Mouse (Mus musculus): ENCODE measurements at regions not wholly inside any gene's neighbourhood (a gene's known extent, or its start where the extent isn't known, plus 50 kb on each side); places are given as distances from the start of the nearest gene placed in this dataset.

DNA sequence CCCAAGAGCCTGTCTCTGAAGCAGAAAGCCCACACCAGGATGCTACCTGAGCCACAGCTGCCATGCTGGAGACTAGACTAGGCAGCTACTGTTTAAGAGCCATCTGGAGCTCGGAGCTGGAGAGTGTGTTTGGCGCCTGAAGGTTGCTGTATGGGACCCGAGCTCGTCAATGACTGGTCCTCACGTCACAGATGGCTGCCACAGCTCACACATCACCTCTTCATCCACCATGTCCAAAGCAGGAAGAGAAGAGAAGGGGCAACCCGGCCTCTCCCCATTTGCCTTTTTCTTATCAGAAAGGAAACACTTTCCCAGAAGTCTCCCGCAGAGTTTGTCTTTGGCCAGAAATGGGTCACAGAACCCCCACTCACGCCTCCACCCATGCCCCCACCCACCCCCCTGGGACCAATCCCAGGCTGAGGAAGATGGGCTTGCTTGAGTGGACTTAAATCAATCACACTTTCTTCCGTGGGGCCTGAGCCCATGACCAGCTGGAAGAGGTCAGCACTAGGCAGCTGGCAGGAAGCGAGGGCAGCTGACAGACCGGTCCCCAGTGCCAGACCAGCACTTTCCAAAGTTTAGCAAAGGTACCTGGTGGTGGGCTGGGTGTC, 53.5 kb upstream of the Ptpn1 start:
- Histone ChIP-seq H3K9ac (no peak overlapping the region), H3K27me3 (no peaks in the 10 kb centered on the region), H3K4me2 (no peak overlapping the region), H3K4me1 (replicated peaks) (no peaks in the 10 kb centered on the region), H3K9me3 (no peaks in the 10 kb centered on the region), H3K4me3 (no peak overlapping the region), H3K27ac (replicated peaks) (no peak overlapping the region), H3K36me3 (no peaks in the 10 kb centered on the region)
- WGBS, result 75% methylated on average over 11 of the region's 11 CpGs
- ATAC-seq (ENCODE audit: low FRiP score, low read depth), result no peak

DNA sequence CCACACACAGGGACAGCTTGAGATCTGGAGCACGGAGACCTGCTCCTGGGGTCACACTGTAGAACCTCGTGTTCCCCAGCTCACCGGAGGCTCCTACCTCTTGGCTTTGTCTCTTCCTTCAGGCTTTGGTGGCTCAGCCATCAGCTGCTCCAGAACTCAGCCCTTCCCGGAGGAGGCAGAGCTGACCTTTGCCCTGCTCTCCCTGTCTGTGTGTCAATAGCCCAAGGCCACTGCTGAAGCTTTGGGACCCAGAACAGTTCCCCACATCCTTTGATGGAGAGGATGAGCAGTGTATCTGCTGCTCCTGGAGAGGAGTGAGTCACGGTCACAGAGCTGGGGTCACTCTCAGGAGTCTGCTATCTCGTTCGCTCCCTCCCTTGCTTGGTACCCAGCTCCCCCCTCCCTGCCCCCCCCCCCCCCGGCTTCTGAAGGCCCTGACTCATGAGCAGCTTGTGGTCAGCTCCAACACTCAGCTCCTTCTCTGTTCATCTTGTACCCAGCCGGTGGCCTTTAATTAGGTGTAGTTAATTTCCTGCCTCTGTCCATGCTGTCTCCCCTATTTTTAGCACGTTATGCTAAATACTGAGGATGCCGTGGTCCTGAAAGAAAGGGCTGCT, 54.5 kb upstream of the Ptpn1 start:
- Histone ChIP-seq H3K4me2 (no peak overlapping the region), H3K9me3 (no peaks in the 10 kb centered on the region), H3K9ac (no peak overlapping the region), H3K36me3 (no peaks in the 10 kb centered on the region), H3K4me1 (replicated peaks) (no peaks in the 10 kb centered on the region), H3K27me3 (no peaks in the 10 kb centered on the region), H3K27ac (replicated peaks) (no peak overlapping the region), H3K4me3 (no peak overlapping the region)
- no peak for ATAC-seq (ENCODE audit: low FRiP score, low read depth)
- WGBS, result 53% methylated on average over 10 of the region's 11 CpGs

DNA sequence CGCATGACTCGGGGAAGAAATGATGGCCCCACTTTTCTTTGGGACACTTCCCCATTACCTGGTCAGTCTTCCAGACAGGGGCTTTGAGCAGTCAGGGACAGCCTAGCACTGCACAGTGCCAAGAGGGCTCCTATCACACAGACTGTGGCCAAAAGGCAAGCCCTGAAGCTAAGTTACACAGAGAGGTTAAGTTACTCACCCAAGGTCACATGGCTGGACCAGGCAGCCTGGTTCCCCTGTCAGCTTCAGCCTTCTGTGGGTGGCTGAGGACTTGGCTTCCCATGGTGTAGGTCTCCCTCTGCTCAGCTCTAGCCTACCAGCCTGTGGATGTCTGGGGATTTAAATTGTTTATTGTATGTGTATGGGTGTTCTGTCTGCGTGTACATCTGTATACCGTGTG, 59.4 kb upstream of the Ptpn1 start:
- Histone ChIP-seq H3K9ac (no peak overlapping the region), H3K4me1 (replicated peaks) (no peaks in the 10 kb centered on the region), H3K36me3 (no peaks in the 10 kb centered on the region), H3K27me3 (no peaks in the 10 kb centered on the region), H3K4me3 (no peak overlapping the region), H3K27ac (replicated peaks) (no peak overlapping the region), H3K4me2 (no peak overlapping the region), H3K9me3 (no peaks in the 10 kb centered on the region)
- WGBS, result 90% methylated on average over 4 of the region's 4 CpGs
- ATAC-seq (ENCODE audit: low FRiP score, low read depth), result no peak

DNA sequence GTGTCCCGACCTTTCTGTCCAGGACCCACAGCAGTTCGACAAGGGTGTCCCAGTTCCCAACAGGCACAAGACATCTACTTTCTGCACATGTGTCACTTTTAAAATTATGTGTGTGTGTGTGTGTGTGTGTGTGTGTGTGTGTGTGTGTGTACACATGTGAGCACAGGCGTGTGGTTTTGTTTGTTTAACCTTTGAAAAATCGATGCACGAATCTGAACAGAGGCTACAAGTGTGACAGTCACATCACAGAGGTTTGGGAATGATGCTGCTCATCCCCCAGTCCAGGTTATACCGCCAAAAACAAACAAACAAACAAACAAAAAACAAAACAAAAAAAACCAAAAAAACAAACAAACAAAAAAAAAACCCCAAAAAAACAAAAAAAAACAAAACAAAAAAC, 61.7 kb upstream of the Ptpn1 start:
- Histone ChIP-seq H3K9me3 (no peaks in the 10 kb centered on the region), H3K27me3 (no peaks in the 10 kb centered on the region), H3K9ac (no peak overlapping the region), H3K36me3 (no peaks in the 10 kb centered on the region), H3K27ac (replicated peaks) (no peak overlapping the region), H3K4me3 (no peak overlapping the region), H3K4me1 (replicated peaks) (peaks cover 7% of the 10 kb centered on the region), H3K4me2 (no peak overlapping the region)
- no peak for ATAC-seq (ENCODE audit: low FRiP score, low read depth)
- WGBS, result 89% methylated on average over 6 of the region's 6 CpGs

DNA sequence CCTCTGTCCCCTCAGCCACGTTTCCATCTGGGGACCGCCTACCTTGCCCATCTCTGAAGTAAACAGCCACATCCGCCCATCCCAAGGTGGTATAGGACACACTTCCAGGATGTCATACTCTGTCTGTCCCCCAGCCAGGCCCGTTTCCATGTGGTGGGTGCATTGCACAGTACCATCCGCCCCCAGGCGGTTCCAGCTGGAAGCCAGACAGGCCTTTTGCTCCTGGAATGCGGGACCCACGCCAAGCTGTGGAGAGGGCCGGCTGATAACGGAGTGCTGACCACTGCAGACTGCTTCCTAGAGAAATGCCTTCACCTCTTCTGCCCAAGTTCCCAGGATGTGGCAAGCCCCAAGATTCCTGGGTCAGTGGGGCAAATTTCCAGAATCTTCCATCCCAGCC, 65.1 kb upstream of the Ptpn1 start:
- H3K4me2 ChIP-seq, result no peak overlapping the region
- no peak for ATAC-seq (ENCODE audit: low FRiP score, low read depth)
- H3K4me3 ChIP-seq, result no peak overlapping the region
- H3K9me3 ChIP-seq, result no peaks in the 10 kb centered on the region
- H3K27me3 ChIP-seq, result no peaks in the 10 kb centered on the region
- WGBS, result 57% methylated on average over 10 of the region's 10 CpGs
- H3K27ac ChIP-seq (replicated peaks), result no peak overlapping the region
- peaks cover 13% of the 10 kb centered on the region for H3K4me1 ChIP-seq (replicated peaks)
- H3K9ac ChIP-seq, result no peak overlapping the region
- H3K36me3 ChIP-seq, result no peaks in the 10 kb centered on the region

DNA sequence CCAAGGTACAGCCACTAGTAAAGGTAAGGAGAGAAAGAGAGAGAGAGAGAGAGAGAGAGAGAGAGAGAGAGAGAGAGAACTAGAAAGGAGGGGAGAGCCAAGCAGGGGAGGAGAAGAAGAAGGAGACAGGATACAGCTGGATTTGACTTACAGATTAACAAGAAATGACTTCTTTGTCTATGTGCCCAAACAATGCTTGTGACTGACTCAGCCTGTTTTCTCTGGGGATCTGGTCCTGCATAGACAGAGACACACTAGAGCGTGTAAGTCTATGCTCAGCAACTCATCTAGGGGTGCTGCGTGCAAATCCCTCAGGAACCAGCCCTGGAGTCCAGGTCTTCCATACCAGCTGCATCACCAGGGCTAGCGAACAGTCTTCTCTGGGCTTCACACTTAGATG, 66.3 kb upstream of the Ptpn1 start:
- Histone ChIP-seq H3K9ac (no peak overlapping the region), H3K4me1 (replicated peaks) (peaks cover 15% of the 10 kb centered on the region), H3K4me3 (no peak overlapping the region), H3K27me3 (no peaks in the 10 kb centered on the region), H3K36me3 (no peaks in the 10 kb centered on the region), H3K9me3 (no peaks in the 10 kb centered on the region), H3K4me2 (no peak overlapping the region), H3K27ac (replicated peaks) (no peak overlapping the region)
- ATAC-seq (ENCODE audit: low FRiP score, low read depth), result no peak
- 85% methylated on average over 3 of the region's 3 CpGs for WGBS

DNA sequence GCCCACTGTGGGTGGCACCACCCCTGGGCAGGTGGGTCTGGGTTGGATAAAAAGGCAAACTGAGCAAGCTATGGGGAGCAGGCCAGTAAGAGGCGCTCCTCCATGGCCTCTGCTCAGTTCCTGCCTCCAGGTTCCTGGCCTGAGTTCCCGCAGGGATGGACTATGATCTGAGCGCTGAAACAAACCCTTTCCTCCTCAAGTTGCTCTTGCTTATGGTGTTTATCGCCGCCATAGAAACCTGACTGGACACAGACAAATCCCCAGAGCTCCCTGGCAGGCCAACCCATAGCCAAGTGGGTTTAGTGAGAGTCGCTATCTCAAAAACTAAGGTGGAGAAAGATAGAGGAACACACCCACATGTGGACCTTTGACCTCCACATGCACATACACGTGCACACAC, 67.2 kb upstream of the Ptpn1 start:
- Histone ChIP-seq H3K27me3 (no peaks in the 10 kb centered on the region), H3K4me2 (no peak overlapping the region), H3K9ac (no peak overlapping the region), H3K4me1 (replicated peaks) (peaks cover 23% of the 10 kb centered on the region), H3K27ac (replicated peaks) (no peak overlapping the region), H3K36me3 (no peaks in the 10 kb centered on the region), H3K4me3 (no peak overlapping the region), H3K9me3 (no peaks in the 10 kb centered on the region)
- WGBS, result 80% methylated on average over 7 of the region's 7 CpGs
- ATAC-seq (ENCODE audit: low FRiP score, low read depth), result no peak

DNA sequence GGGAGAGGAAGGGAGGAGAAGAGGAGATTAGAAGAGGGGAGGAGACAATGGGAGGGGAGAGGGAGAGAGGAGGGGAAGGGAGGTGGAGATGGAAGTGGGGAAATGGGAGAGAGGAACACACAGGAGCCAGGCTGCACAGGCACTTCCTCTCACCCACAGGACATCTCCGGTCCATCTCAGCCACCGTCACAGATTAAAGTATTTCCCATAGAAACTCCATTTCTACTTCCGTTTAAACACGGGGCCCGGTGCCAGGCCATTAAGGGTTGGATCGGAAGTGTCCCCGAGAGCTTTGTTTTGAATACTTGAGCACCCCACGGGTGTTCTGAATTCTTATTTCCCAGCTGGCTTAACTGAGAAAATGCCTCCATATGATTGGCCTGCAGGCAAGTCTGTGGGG, 67.6 kb upstream of the Ptpn1 start:
- no peaks in the 10 kb centered on the region for H3K9me3 ChIP-seq
- peaks cover 26% of the 10 kb centered on the region for H3K4me1 ChIP-seq (replicated peaks)
- H3K27me3 ChIP-seq, result no peaks in the 10 kb centered on the region
- H3K27ac ChIP-seq (replicated peaks), result no peak overlapping the region
- no peak overlapping the region for H3K4me2 ChIP-seq
- no peak for ATAC-seq (ENCODE audit: low FRiP score, low read depth)
- no peak overlapping the region for H3K9ac ChIP-seq
- H3K4me3 ChIP-seq, result no peak overlapping the region
- no peaks in the 10 kb centered on the region for H3K36me3 ChIP-seq
- 35% methylated on average over 8 of the region's 8 CpGs for WGBS

DNA sequence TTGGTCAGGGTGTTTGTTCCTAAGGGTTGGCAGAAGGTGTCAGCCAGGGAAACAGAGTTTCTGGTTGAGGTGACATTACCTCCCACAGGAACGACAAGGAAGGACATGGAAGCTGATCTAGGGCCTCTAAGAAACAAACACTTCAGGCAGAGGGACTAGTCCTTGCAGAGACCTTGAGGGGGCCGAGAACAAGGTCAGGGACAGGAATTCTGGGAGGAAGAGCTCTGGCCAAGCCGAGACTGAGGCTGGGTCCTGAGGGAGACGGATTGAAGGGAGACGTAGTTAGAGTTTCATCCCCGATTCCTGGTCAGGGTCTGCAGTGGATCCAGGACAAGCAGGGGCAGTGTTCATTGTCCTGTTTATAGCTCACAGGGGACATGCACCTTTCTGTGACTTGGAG, 68.2 kb upstream of the Ptpn1 start:
- Histone ChIP-seq H3K9me3 (no peaks in the 10 kb centered on the region), H3K4me1 (replicated peaks) (peaks cover 26% of the 10 kb centered on the region), H3K4me3 (no peak overlapping the region), H3K9ac (no peak overlapping the region), H3K27me3 (no peaks in the 10 kb centered on the region), H3K36me3 (no peaks in the 10 kb centered on the region), H3K4me2 (no peak overlapping the region), H3K27ac (replicated peaks) (no peak overlapping the region)
- WGBS, result 70% methylated on average over 6 of the region's 6 CpGs
- no peak for ATAC-seq (ENCODE audit: low FRiP score, low read depth)

DNA sequence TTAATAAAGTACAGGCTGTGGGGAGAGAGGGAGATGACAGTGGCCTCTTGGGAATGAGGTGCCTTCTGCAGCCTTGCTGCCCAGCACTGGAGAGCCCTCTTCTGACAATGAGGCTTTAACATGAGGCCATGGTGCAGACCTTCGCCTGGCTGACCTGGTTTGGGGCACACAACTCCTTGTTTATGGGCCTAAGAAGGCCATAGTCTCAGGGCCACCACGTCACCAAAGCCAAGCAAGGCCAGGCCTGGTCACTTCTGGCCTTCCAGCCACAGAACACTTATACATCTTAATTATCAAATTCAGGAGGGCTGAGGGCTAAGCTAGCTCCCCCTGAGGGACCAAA, 70.7 kb upstream of the Ptpn1 start:
- WGBS, result 93% methylated on average over 2 of the region's 2 CpGs

DNA sequence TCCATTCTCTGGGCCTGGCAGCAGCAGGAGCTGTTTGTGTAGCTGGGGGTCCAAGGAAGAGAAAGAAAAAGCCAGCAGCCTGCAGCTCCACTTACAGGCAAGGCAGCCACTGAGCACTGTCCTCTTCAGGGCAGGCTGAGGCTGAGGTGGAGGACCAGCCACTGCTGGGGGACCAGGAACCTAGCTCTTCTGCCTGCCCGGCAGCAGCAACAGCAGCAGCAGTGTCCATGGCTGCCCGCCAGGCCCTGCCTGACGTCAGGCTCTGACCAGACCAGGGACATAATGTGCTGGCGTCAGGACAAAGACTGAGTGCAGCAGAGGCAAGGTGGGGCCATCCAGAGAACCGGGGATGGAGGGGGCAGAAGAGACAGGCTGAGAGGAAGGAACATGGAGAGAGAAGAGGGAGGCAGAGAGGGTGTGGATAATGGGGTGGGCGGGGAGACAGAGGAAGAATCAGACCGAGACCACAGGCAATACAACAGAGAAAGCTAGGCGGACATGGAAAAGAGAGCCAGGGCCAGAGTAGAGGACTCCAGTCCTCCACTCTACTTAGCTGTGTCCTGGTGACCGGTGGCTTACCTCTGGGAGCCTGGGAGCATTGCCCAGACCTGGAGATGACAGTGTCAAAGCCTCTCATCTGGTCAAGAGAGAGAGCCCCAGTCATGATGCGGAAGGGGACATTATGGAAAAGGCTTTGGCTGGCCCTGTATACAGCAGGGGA, 71.2 kb upstream of the Ptpn1 start:
- Histone ChIP-seq H3K4me1 (replicated peaks) (peaks cover 19% of the 10 kb centered on the region), H3K27me3 (no peaks in the 10 kb centered on the region), H3K27ac (replicated peaks) (no peak overlapping the region)

More for the DNA sequence above, 70.7 kb upstream of the Ptpn1 start:
- Histone ChIP-seq H3K4me3 (no peak overlapping the region), H3K9me3 (no peaks in the 10 kb centered on the region), H3K27ac (replicated peaks) (no peak overlapping the region), H3K4me2 (no peak overlapping the region), H3K9ac (no peak overlapping the region), H3K4me1 (replicated peaks) (peaks cover 19% of the 10 kb centered on the region), H3K27me3 (no peaks in the 10 kb centered on the region), H3K36me3 (no peaks in the 10 kb centered on the region)
- no peak for ATAC-seq (ENCODE audit: low FRiP score, low read depth)

DNA sequence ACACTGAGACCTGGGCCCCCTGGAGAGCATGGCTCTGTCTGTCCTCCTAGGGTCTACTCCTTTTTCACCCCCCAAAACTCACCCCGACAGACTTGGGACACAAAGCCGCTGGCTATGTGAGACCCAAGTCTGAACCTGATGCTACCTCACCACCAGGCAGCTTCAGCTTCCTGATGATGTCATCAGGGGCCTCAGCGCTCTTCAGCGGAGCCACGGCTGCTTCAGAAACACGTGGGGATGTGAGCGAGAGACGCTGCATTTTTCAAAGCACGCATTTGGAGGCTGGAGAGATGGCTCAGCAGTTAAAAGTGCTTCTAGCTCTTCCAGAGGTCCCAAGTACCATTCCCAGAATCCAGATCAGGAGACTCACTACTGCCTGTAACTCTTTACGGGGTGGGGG, 72.3 kb upstream of the Ptpn1 start:
- no peak overlapping the region for H3K4me3 ChIP-seq
- no peak overlapping the region for H3K9ac ChIP-seq
- H3K27ac ChIP-seq (replicated peaks), result no peak overlapping the region
- H3K9me3 ChIP-seq, result no peaks in the 10 kb centered on the region
- no peak overlapping the region for H3K4me2 ChIP-seq
- WGBS, result 69% methylated on average over 10 of the region's 10 CpGs
- no peak for ATAC-seq (ENCODE audit: low FRiP score, low read depth)
- no peaks in the 10 kb centered on the region for H3K27me3 ChIP-seq
- no peaks in the 10 kb centered on the region for H3K36me3 ChIP-seq
- peaks cover 16% of the 10 kb centered on the region for H3K4me1 ChIP-seq (replicated peaks)

More for the DNA sequence above, 71.2 kb upstream of the Ptpn1 start:
- ATAC-seq (ENCODE audit: low FRiP score, low read depth), result peak; percentile 76
- no peak overlapping the region for H3K4me2 ChIP-seq
- no peak overlapping the region for H3K4me3 ChIP-seq
- WGBS, result 33% methylated on average over 10 of the region's 10 CpGs
- no peak overlapping the region for H3K9ac ChIP-seq
- H3K36me3 ChIP-seq, result no peaks in the 10 kb centered on the region
- H3K9me3 ChIP-seq, result no peaks in the 10 kb centered on the region

All from hindbrain, embryonic 15.5 days (tissue).